Mouse (Mus musculus) CH12.LX (cell line): ENCODE measurements at regions not wholly inside any gene's neighbourhood (a gene's known extent, or its start where the extent isn't known, plus 50 kb on each side); places are given as distances from the start of the nearest gene placed in this dataset.

Source experiments
- DNase-seq: peaks from one replicate; pipeline ENCODE4 v3.0.0-alpha.2; 2013; ENCODE audit errors: extremely low read depth
- H3K27ac ChIP-seq: 2 replicates; pipeline ENCODE4 v1.5.1; 2012; ENCODE audit warnings: low read depth, mild to moderate bottlenecking, control low read depth, moderate library complexity; ENCODE audit not compliant: insufficient read depth
- H3K27me3 ChIP-seq: replicated peaks from 2 replicates; pipeline ENCODE3; 2012; ENCODE audit warnings: inconsistent platforms
- H3K36me3 ChIP-seq, 2 experiments: replicated peaks in 1 of 2; 2 replicates each; pipeline versions ENCODE3 to v1.6.1; 2012; ENCODE audit warnings: inconsistent platforms in 1 of 2, low read length in 1 of 2, mild to moderate bottlenecking in 1 of 2, mixed read lengths in 1 of 2, moderate library complexity in 1 of 2; ENCODE audit not compliant: control insufficient read depth in 1 of 2, insufficient read depth in 1 of 2
- H3K4me1 ChIP-seq, 2 experiments: 2 replicates each; pipeline ENCODE4 v1.6.1; 2012; ENCODE audit warnings: inconsistent platforms in 1 of 2, moderate library complexity in 1 of 2; ENCODE audit not compliant: insufficient read depth in 2 of 2, control insufficient read depth in 1 of 2
- H3K4me2 ChIP-seq: 2 replicates; pipeline ENCODE4 v1.6.1; 2012; ENCODE audit warnings: low read depth, mild to moderate bottlenecking, control low read depth; ENCODE audit not compliant: poor library complexity, insufficient read depth, severe bottlenecking
- H3K4me3 ChIP-seq, 3 experiments: fragments of 150-350 bp in 1 of 3; sonication (generic) in 1 of 3; replicated peaks in 1 of 3; 2 replicates each; pipeline versions ENCODE3 to v1.5.1; 2011 to 2012; ENCODE audit warnings: low read depth in 2 of 3, low read length in 2 of 3, mild to moderate bottlenecking in 2 of 3, moderate library complexity in 2 of 3, control low read depth in 1 of 3, improper control_type of control experiment in 1 of 3, inconsistent platforms in 1 of 3, mixed read lengths in 1 of 3; ENCODE audit not compliant: poor library complexity in 1 of 3
- H3K79me2 ChIP-seq: replicated peaks from 2 replicates; pipeline ENCODE4 v1.6.1; 2012; ENCODE audit warnings: mild to moderate bottlenecking, moderate library complexity; ENCODE audit not compliant: control insufficient read depth, poor library complexity, insufficient read depth, severe bottlenecking; ENCODE audit errors: extremely low read depth
- H3K9ac ChIP-seq: 2 replicates; pipeline ENCODE4 v1.6.1; 2012; ENCODE audit warnings: low read depth, mild to moderate bottlenecking, control low read depth, moderate library complexity; ENCODE audit not compliant: insufficient read depth
- H3K9me3 ChIP-seq: replicated peaks from 2 replicates; pipeline ENCODE3; 2012; ENCODE audit warnings: low read length, inconsistent platforms, mixed read lengths
- CHD1 ChIP-seq: IDR thresholded peaks from 2 replicates; pipeline ENCODE4 v1.6.1; 2012; ENCODE audit warnings: low read depth, low read length, improper control_type of control experiment, inconsistent platforms
- CHD2 ChIP-seq: IDR thresholded peaks from 2 replicates; pipeline ENCODE4 v1.6.1; 2011; ENCODE audit warnings: low read length, improper control_type of control experiment
- ETS1 ChIP-seq: conservative IDR thresholded peaks from 2 replicates; pipeline ENCODE4 v1.6.1; 2012; ENCODE audit warnings: low read depth, mild to moderate bottlenecking, inconsistent platforms, low read length, improper control_type of control experiment, moderate library complexity
- GABPA ChIP-seq: IDR thresholded peaks from 2 replicates; pipeline ENCODE4 v1.6.1; 2012; ENCODE audit warnings: low read depth, low read length, improper control_type of control experiment, inconsistent platforms; ENCODE audit not compliant: insufficient replicate concordance
- IRF4 ChIP-seq: IDR thresholded peaks from 2 replicates; pipeline ENCODE4 v1.6.1; 2014; ENCODE audit warnings: low read depth, mild to moderate bottlenecking, inconsistent platforms, low read length, improper control_type of control experiment
- JUN ChIP-seq: IDR thresholded peaks from 2 replicates; pipeline ENCODE4 v1.6.1; 2011; ENCODE audit warnings: low read depth, mild to moderate bottlenecking, low read length, improper control_type of control experiment, moderate library complexity; ENCODE audit not compliant: insufficient read depth
- JUND ChIP-seq: conservative IDR thresholded peaks from 2 replicates; pipeline ENCODE4 v1.6.1; 2011; ENCODE audit warnings: low read depth, low read length, improper control_type of control experiment
- MAFK ChIP-seq: IDR thresholded peaks from 2 replicates; pipeline ENCODE4 v1.6.1; 2011; ENCODE audit warnings: low read length, improper control_type of control experiment; ENCODE audit not compliant: insufficient replicate concordance
- MAZ ChIP-seq: IDR thresholded peaks from 2 replicates; pipeline ENCODE4 v1.6.1; 2012; ENCODE audit warnings: low read depth, mild to moderate bottlenecking, inconsistent platforms, low read length, improper control_type of control experiment, moderate library complexity
- MXI1 ChIP-seq: IDR thresholded peaks from 2 replicates; pipeline ENCODE4 v1.6.1; 2011; ENCODE audit warnings: mild to moderate bottlenecking, low read depth, low read length, improper control_type of control experiment
- MYC ChIP-seq: IDR thresholded peaks from 2 replicates; pipeline ENCODE4 v1.6.1; 2011; ENCODE audit warnings: low read depth, mild to moderate bottlenecking, improper control_type of control experiment, low read length
- NELFE ChIP-seq: IDR thresholded peaks from 2 replicates; pipeline ENCODE4 v1.6.1; 2011; ENCODE audit warnings: low read depth, low read length, improper control_type of control experiment
- NRF1 ChIP-seq: IDR thresholded peaks from 2 replicates; pipeline ENCODE4 v1.6.1; 2014; ENCODE audit warnings: low read depth, mild to moderate bottlenecking, inconsistent platforms, low read length, improper control_type of control experiment, moderate library complexity
- PAX5 ChIP-seq: IDR thresholded peaks from 2 replicates; pipeline ENCODE4 v1.6.1; 2012; ENCODE audit warnings: low read length, inconsistent platforms, mixed read lengths
- RAD21 ChIP-seq: IDR thresholded peaks from 2 replicates; pipeline ENCODE4 v1.6.1; 2011; ENCODE audit warnings: low read depth, mild to moderate bottlenecking, low read length, improper control_type of control experiment, moderate library complexity
- RCOR1 ChIP-seq: conservative IDR thresholded peaks from 2 replicates; pipeline ENCODE4 v1.6.1; 2012; ENCODE audit warnings: low read depth, mild to moderate bottlenecking, inconsistent platforms, low read length, improper control_type of control experiment
- SIN3A ChIP-seq: IDR thresholded peaks from 2 replicates; pipeline ENCODE4 v1.6.1; 2012; ENCODE audit warnings: low read length, improper control_type of control experiment, inconsistent platforms
- TBP ChIP-seq: conservative IDR thresholded peaks from 2 replicates; pipeline ENCODE4 v1.6.1; 2011; ENCODE audit warnings: low read depth, low read length, improper control_type of control experiment
- TCF12 ChIP-seq: IDR thresholded peaks from 2 replicates; pipeline ENCODE4 v1.6.1; 2014; ENCODE audit warnings: low read depth, mild to moderate bottlenecking, inconsistent platforms, low read length, improper control_type of control experiment
- USF1 ChIP-seq: IDR thresholded peaks from 2 replicates; pipeline ENCODE4 v1.6.1; 2014; ENCODE audit warnings: low read depth, mild to moderate bottlenecking, inconsistent platforms, low read length, improper control_type of control experiment
- ZC3H11A ChIP-seq: IDR thresholded peaks from 2 replicates; pipeline ENCODE4 v1.6.1; 2012; ENCODE audit warnings: low read depth, mild to moderate bottlenecking, inconsistent platforms, low read length, improper control_type of control experiment
- ZNF384 ChIP-seq: IDR thresholded peaks from 2 replicates; pipeline ENCODE4 v1.6.1; 2012; ENCODE audit warnings: low read depth, low read length, improper control_type of control experiment, inconsistent platforms
- dilution Hi-C: fragments of 300-500 bp; cut with MboI; formaldehyde crosslinking; loops from 2 replicates; pipeline ENCODE4 v1.14.3; 2020; ENCODE audit warnings: low sequenced_read_pairs; ENCODE audit not compliant: extremely low pct_unique_long_range_greater_than_20kb, extremely low pct_ligation_motif_present
- in situ Hi-C: fragments of 300-500 bp; cut with MboI; formaldehyde crosslinking; loops from 3 replicates; pipeline ENCODE4 v1.14.3; 2019; ENCODE audit warnings: low sequenced_read_pairs, low pct_ligation_motif_present, low pct_unique_long_range_greater_than_20kb, mixed read lengths

DNA sequence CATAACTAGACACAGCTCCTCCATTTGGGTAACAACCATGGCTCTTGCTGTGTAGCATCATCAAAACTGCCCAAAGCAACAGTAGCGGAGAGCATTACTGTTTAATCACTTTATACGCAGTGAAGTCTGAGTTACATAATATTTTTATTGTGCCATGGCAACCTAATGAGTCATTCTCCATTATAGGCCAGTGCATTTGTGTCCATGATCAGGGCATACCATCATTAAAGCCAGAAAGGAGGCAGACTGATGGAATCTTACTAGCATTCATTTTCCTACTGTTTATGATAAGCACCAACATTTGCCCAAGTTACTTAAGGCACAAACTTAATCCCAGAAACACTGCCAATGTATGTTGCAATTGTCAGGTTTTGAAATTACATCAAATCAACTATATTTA is 3601.2 kb upstream of the Gm7489 start:
- in situ Hi-C loops, result no loop called here
- dilution Hi-C loops, result no loop called here
- no peak for TF ChIP-seq RCOR1
- TF ChIP-seq MAZ, result no peak
- TF ChIP-seq MAFK, result no peak
- TF ChIP-seq IRF4, result no peak
- TF ChIP-seq ZNF384, result no peak
- no peak for TF ChIP-seq ETS1
- TF ChIP-seq NELFE, result no peak
- TF ChIP-seq RAD21, result no peak
- TF ChIP-seq NRF1, result no peak
- TF ChIP-seq MYC, result no peak
- no peak for TF ChIP-seq ZC3H11A
- TF ChIP-seq TCF12, result no peak
- TF ChIP-seq MXI1, result no peak
- no peak for TF ChIP-seq PAX5
- no peak for TF ChIP-seq CHD1
- no peak for TF ChIP-seq USF1

DNA sequence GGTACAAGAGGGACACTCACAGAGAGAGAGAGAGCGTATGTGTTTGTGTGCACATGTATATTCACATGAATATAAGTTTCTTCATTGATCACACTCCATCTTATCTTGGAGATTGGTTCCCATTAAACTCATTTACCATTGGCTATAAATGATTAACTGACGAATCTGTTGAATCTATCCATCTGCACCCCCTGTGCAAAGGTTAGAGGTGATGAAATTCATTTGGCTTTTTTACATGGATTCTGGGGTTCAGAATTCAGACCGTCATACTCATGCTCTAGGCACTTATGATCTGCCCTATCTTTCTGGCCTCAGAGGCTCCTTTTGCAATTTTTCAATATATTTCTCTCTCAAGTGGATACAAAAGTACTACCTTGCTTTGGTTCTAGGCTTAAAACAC is 3582.9 kb upstream of the Gm7489 start:
- no peak overlapping the region for H3K27ac ChIP-seq
- TF ChIP-seq TCF12, result no peak
- TF ChIP-seq TBP, result no peak
- no peak for TF ChIP-seq CHD2
- no peak for TF ChIP-seq JUN
- TF ChIP-seq NELFE, result no peak
- TF ChIP-seq MAFK, result no peak
- no peak for TF ChIP-seq RAD21
- TF ChIP-seq USF1, result no peak
- TF ChIP-seq JUND, result no peak
- no peak for TF ChIP-seq GABPA
- TF ChIP-seq SIN3A, result no peak
- H3K4me2 ChIP-seq, result no peak overlapping the region
- no peak for DNase-seq
- H3K36me3 ChIP-seq, result no peaks in the 10 kb centered on the region
- dilution Hi-C loops (no loop called here), in situ Hi-C loops (no loop called here)
- peaks cover 42% of the 10 kb centered on the region for H3K9me3 ChIP-seq
- H3K27me3 ChIP-seq, result no peaks in the 10 kb centered on the region
- no peak overlapping the region for H3K4me3 ChIP-seq
- H3K9ac ChIP-seq, result no peak overlapping the region
- H3K79me2 ChIP-seq, result no peaks in the 10 kb centered on the region
- H3K4me1 ChIP-seq, result no peaks in the 10 kb centered on the region

More for the DNA sequence above, 3601.2 kb upstream of the Gm7489 start:
- H3K79me2 ChIP-seq, result no peaks in the 10 kb centered on the region
- no peak overlapping the region for H3K4me3 ChIP-seq
- no peaks in the 10 kb centered on the region for H3K4me1 ChIP-seq
- peaks cover 40% of the 10 kb centered on the region for H3K9me3 ChIP-seq
- H3K36me3 ChIP-seq, result no peaks in the 10 kb centered on the region
- no peak overlapping the region for H3K27ac ChIP-seq
- no peak overlapping the region for H3K9ac ChIP-seq
- no peak overlapping the region for H3K4me2 ChIP-seq
- H3K27me3 ChIP-seq, result no peaks in the 10 kb centered on the region
- no peak for DNase-seq
